Mouse (Mus musculus) midbrain, embryonic 10.5 days (tissue): ENCODE measurements around the gene Gm4791. TPM values are rescaled to one million over a fixed set of nuclear protein-coding genes. Genes with fewer than 3 reads are reported as not detected.
A peak's percentile ranks its signal among the peaks of the same experiment; 100 is the strongest.

Experiments
- DNase-seq: peaks from one replicate; pipeline ENCODE4 v3.0.0-alpha.2; 2017; ENCODE audit warnings: low spot score
- H3K27ac ChIP-seq: fragments of 300-500 bp; sonication (generic); replicated peaks from 2 replicates; pipeline ENCODE4 v1.5.1; 2016; ENCODE audit warnings: mild to moderate bottlenecking
- H3K27me3 ChIP-seq: fragments of 300-500 bp; sonication (generic); 2 replicates; pipeline ENCODE4 v1.6.1; 2016; ENCODE audit warnings: low read depth, mild to moderate bottlenecking; ENCODE audit not compliant: poor library complexity, severe bottlenecking
- H3K36me3 ChIP-seq: fragments of 300-500 bp; sonication (generic); 2 replicates; pipeline ENCODE4 v1.6.1; 2016; ENCODE audit warnings: mild to moderate bottlenecking, moderate library complexity
- H3K4me1 ChIP-seq: fragments of 300-500 bp; sonication (generic); 2 replicates; pipeline ENCODE4 v1.6.1; 2016
- H3K4me3 ChIP-seq: fragments of 300-500 bp; sonication (generic); 2 replicates; pipeline ENCODE4 v1.5.1; 2016; ENCODE audit warnings: mild to moderate bottlenecking, moderate library complexity
- H3K9me3 ChIP-seq: fragments of 300-500 bp; sonication (generic); replicated peaks from 2 replicates; pipeline ENCODE4 v1.6.1; 2016; ENCODE audit warnings: mild to moderate bottlenecking
- WGBS: fragments of 180-500 bp; shearing (Covaris S2); methylation state at CpG from one replicate; pipeline ENCODE4 v1.1.7; 2016; 5-methylcytosine and 5-hydroxymethylcytosine counted together
- polyA plus RNA-seq: library from polyadenylated mRNA; unstranded; fragments of >200 nt; fragmentation: Nextera tagmentation; extraction: Ambion mirVana; gene quantifications from 2 replicates; pipeline ENCODE4 v1.2.1, GENCODE M21; 2016

The Gm4791 gene
- polyA plus RNA-seq: not detected in 2 replicates

DNA sequence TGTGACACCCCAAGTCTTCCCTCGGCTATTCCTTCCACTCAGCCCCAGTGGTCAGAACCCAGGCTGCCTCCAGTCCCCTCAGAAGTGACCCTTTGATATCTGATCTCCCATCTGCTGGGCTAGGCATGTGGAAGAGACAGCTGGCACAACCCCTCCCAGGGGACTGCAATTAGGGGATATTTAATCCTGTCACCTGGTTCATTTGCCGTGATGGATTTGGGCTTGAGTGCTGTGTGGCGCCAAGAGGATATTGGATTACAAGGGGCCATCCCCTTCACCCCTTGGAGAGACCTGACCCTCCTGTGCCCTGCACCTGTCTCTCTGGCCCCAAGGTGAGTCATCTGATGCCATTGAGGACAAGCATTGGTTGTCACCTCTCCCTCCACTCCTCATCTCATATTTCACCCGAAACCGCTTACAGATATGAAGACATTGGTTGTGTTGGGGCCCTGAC, at the start of gene Gm4791:
Gene Gm4791, plus strand, starts transcription at position 404 of the 454 bp plus-strand sequence.
- H3K4me1 ChIP-seq: peaks cover 10% of the 10 kb centered on the region

GRCm38 (mm10) chr9:46956286-46956685, 42.3 kb upstream of the Gm4791 start:
- WGBS: 66% methylated on average over 6 of the region's 6 CpGs
- H3K27me3 ChIP-seq: 0 out of 2 replicates have a peak, but pooled peaks cover 2% of the 10 kb centered on the region
- no peak overlapping the region for H3K4me3 ChIP-seq
- H3K4me1 ChIP-seq: peaks cover 41% of the 10 kb centered on the region
- H3K9me3 ChIP-seq: no peaks in the 10 kb centered on the region
- no peak for DNase-seq
- peak overlapping the region; percentile 72 for H3K27ac ChIP-seq
- H3K36me3 ChIP-seq: no peaks in the 10 kb centered on the region

More for the DNA sequence above, at the start of gene Gm4791:
- no peaks in the 10 kb centered on the region for H3K9me3 ChIP-seq
- H3K4me3 ChIP-seq: no peak within 1 kb of the TSS
- 0 out of 2 replicates have a peak within 1 kb of the TSS, but pooled peaks have one; percentile 33 for H3K27ac ChIP-seq
- no peaks in the 10 kb centered on the region for H3K36me3 ChIP-seq
- H3K27me3 ChIP-seq: no peaks in the 10 kb centered on the region
- no peak for DNase-seq
- 53% methylated on average over 5 of the region's 5 CpGs for WGBS

DNA sequence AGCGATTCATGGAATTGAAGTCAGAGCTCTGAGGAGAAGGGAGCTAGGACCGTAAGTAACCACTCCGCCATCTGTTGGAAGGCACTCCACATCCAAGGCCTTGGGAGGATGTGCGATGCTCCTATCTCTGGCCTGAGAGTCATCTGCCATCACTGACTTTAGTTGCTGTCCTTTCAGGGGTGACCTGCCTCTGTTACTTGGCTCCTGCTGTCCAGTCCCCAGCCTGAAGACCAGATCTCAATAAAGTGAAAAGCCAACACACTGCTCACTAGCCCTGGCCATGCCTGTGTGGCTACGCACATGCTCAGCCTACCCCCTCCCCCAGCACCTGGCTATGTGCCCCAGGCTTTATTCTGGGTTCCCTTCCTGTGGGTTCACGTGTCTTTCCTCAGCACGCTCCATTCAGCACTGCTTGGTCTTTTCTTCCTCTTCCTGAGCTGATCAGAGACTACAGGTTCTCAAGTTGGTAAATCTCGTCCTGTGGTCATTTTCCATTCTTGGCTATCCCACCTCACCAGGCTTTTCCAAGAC, 41.1 kb upstream of the Gm4791 start:
- no peak for DNase-seq
- 85% methylated on average over 8 of the region's 8 CpGs for WGBS
- Histone ChIP-seq H3K9me3 (no peaks in the 10 kb centered on the region), H3K4me3 (no peak overlapping the region), H3K36me3 (no peaks in the 10 kb centered on the region), H3K27me3 (0 out of 2 replicates have a peak, but pooled peaks cover 2% of the 10 kb centered on the region), H3K4me1 (peaks cover 38% of the 10 kb centered on the region), H3K27ac (peak overlapping the region; percentile 46; the same call in 1 of the 2 replicates)

- 0 out of 2 replicates have a peak, but pooled peaks cover 8% of the 10 kb centered on the region for H3K27me3 ChIP-seq
- H3K4me1 ChIP-seq: peaks cover 37% of the 10 kb centered on the region
- H3K27ac ChIP-seq: no peak overlapping the region
- 62% methylated on average over 5 of the region's 5 CpGs for WGBS
- no peak overlapping the region for H3K4me3 ChIP-seq
- no peaks in the 10 kb centered on the region for H3K9me3 ChIP-seq
- DNase-seq: peak; percentile 29
- no peaks in the 10 kb centered on the region for H3K36me3 ChIP-seq
Measured at GRCm38 (mm10) chr9:46966028-46966427, 32.5 kb upstream of the Gm4791 start.

DNA sequence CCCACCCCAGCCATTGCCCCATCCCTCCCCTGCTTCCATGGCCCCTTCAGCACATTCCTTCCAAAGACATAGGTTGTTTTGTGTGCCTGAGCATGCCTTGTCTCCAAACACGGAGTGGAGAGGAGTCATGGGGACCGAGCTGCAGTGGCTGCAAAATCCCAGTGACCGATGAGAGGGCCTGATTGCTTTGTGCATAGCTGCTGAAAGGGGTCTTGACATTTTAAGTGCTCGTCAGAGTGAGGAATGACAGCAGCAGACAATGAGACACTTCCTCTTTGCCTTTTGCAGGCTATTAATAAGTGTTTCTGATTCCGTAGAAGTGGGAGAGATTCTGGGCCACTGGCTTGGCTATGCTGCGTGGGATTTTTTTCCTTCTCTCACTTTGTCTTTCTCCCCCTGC, 29.6 kb upstream of the Gm4791 start:
- Histone ChIP-seq H3K4me3 (no peak overlapping the region), H3K9me3 (no peaks in the 10 kb centered on the region), H3K27ac (peak overlapping the region; percentile 38; the same call in 1 of the 2 replicates), H3K27me3 (0 out of 2 replicates have a peak, but pooled peaks cover 8% of the 10 kb centered on the region), H3K36me3 (no peaks in the 10 kb centered on the region), H3K4me1 (peaks cover 37% of the 10 kb centered on the region)
- DNase-seq: no peak
- 64% methylated on average over 6 of the region's 6 CpGs for WGBS

GRCm38 (mm10) chr9:46969406-46969805, 29.1 kb upstream of the Gm4791 start:
- Histone ChIP-seq H3K27me3 (0 out of 2 replicates have a peak, but pooled peaks cover 8% of the 10 kb centered on the region), H3K4me1 (peaks cover 33% of the 10 kb centered on the region), H3K36me3 (no peaks in the 10 kb centered on the region), H3K9me3 (no peaks in the 10 kb centered on the region), H3K4me3 (no peak overlapping the region), H3K27ac (no peak overlapping the region)
- WGBS: 72% methylated on average over 6 of the region's 6 CpGs
- DNase-seq: no peak

GRCm38 (mm10) chr9:46978806-46979205, 19.7 kb upstream of the Gm4791 start:
- Histone ChIP-seq H3K27ac (peak overlapping the region; percentile 47; the same call in 1 of the 2 replicates), H3K27me3 (peaks cover 10% of the 10 kb centered on the region)
- 33% methylated on average over 11 of the region's 11 CpGs for WGBS

GRCm38 (mm10) chr9:46980111-46980510, 18.4 kb upstream of the Gm4791 start:
- Histone ChIP-seq H3K9me3 (no peaks in the 10 kb centered on the region), H3K4me1 (peaks cover 19% of the 10 kb centered on the region), H3K4me3 (no peak overlapping the region), H3K27me3 (peaks cover 10% of the 10 kb centered on the region), H3K27ac (no peak overlapping the region), H3K36me3 (no peaks in the 10 kb centered on the region)
- DNase-seq: no peak
- WGBS: 38% methylated on average over 2 of the region's 2 CpGs

More at GRCm38 (mm10) chr9:46978806-46979205, 19.7 kb upstream of the Gm4791 start:
- no peak for DNase-seq
- Histone ChIP-seq H3K4me3 (no peak overlapping the region), H3K4me1 (peaks cover 19% of the 10 kb centered on the region), H3K36me3 (no peaks in the 10 kb centered on the region), H3K9me3 (no peaks in the 10 kb centered on the region)

DNA sequence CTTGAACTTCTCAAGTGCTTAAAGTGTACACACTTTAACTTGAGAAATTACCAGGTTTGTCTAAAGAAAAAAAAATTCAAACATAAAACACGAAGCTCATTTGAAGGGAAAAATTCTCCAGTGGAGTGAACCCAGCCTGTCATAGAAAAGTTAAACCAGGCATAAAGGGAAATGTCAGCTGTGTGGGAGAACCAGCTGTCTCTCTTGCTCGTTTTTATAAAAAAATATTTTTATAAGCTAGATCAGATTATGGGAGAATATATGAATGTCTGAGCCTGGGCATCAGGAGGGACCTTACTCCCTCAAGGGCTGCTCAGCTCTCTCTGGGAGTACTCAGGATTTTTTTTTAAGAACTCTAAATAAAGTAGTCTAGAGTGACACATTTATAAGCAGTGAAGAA, 15.1 kb upstream of the Gm4791 start:
- Histone ChIP-seq H3K27me3 (no peaks in the 10 kb centered on the region; the same call in 1 of the 2 replicates), H3K4me3 (no peak overlapping the region), H3K4me1 (peaks cover 15% of the 10 kb centered on the region), H3K27ac (no peak overlapping the region), H3K36me3 (no peaks in the 10 kb centered on the region), H3K9me3 (no peaks in the 10 kb centered on the region)
- 85% methylated on average over 2 of the region's 2 CpGs for WGBS
- DNase-seq: no peak

GRCm38 (mm10) chr9:47041569-47041968, 43.0 kb downstream of the Gm4791 start:
- no peaks in the 10 kb centered on the region for H3K9me3 ChIP-seq
- H3K4me1 ChIP-seq: no peaks in the 10 kb centered on the region
- no peak for DNase-seq
- 93% methylated on average over 6 of the region's 6 CpGs for WGBS
- no peaks in the 10 kb centered on the region for H3K27me3 ChIP-seq
- no peak overlapping the region for H3K4me3 ChIP-seq
- no peak overlapping the region for H3K27ac ChIP-seq
- H3K36me3 ChIP-seq: no peaks in the 10 kb centered on the region
